Mouse (Mus musculus): ENCODE measurements around the gene Gm49405. TPM values are rescaled to one million over a fixed set of nuclear protein-coding genes. Genes with fewer than 3 reads are reported as not detected.

The Gm49405 gene
- total RNA-seq, 2 experiments from 2014 or later, result 1.1 TPM

DNA sequence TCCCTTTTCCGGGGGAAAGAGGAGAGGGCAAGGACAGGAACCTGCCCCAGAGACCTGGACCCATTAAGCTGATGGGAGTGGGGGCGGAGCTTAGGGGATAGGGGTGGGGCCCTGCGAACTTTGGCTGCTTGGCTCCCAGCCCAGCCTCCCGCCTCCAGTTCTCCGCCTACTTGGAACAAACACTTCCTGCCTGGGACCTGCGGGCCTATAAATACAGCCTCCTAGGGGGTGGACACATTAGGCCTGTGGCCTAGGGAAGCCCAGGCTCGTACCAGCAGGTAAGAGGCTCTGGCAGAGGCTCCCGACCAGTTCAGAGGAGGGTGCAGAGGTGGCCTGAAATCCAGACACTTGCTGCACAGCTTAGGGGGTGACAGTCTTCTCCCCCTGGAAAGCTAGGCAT, 14.1 kb upstream of the Gm49405 start, which contains the start of gene Acy3:
Gene Acy3 (plus strand): TSS at position 237 of the 400 bp plus-strand sequence.
- DNase-seq (ENCODE audit: low spot score in 2 of 2), result peak; percentile 75 to 79

DNA sequence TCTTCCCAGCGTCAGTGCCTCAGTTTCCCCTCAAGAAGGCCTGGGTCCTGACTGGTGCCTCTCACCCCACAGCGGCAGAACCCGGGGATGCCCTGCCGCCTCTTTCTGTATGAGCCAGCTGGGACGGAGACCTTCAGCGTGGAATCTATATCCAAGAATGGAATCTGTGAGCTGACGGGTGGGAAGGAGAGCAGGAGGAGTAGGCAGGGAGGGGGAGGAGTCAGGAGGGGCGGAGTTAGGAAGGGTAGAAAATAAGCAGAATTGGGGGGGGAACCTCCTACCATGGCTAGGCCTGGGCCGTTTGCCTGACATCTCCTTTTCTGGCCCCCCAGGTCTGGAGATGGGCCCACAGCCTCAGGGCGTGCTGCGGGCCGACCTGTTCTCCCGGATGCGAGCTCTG, 12.4 kb upstream of the Gm49405 start:
- no peak for DNase-seq (ENCODE audit: low spot score in 2 of 2)

DNA sequence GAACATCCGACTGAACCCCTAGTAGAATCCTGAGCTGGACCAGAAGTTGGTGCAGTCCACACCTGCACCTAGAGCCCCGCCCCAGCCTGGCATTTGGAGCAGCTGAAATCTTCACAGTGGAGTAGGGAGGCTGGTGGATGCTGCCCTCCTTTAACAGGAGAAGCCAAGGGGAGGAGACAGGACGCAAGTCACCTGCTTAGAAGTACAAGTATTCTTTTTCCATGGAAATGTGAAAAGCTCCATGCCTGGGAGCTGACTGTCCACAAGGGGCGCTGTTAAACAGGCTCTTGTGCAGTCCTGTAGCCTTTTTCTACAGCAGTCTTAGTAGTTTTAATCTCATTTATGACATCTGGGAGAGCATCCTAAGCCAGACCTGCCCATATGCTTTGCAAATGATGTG, 11.7 kb upstream of the Gm49405 start:
- no peak for DNase-seq (ENCODE audit: low spot score in 2 of 2)

DNA sequence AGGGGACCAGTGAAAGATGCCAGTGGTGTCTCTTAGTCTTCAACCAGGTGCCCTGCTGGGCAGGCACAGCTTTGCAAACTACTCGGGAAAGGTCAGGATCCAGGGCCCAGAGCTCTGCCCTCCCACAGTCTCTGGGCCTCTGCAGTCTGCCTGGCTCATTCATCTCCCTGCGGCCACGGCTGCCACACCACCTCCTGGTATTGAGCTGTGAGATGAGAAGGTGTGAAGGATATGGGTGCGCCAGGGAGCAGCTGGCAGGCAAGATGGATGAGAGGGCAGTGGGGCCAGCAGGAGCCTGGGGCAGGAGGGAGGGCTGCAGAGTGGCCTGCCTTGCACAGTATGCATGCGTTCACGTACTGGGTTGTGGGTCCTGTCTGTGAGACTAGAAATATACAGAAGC, 9.6 kb upstream of the Gm49405 start:
- DNase-seq (ENCODE audit: low spot score in 2 of 2), result no peak

DNA sequence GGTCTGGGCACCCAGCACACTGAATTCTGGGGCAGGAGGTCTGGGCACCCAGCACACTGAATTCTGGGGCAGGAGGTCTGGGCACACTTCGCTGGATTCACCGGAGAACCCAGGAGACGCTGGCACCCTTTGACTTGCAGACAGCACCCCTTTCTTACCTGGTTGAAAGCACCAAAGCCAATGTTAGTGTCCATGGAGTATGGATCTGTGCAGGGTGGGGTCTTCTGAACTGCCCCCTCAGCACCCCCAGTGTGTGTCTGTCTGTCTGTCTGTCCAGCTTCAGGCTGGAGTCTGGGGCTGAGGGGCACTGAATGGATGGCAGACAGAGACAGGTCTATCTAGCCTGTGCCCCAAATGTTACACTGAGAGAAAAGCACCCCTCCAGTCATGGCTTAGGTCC, 8.9 kb upstream of the Gm49405 start:
- DNase-seq (ENCODE audit: low spot score in 2 of 2), result no peak

DNA sequence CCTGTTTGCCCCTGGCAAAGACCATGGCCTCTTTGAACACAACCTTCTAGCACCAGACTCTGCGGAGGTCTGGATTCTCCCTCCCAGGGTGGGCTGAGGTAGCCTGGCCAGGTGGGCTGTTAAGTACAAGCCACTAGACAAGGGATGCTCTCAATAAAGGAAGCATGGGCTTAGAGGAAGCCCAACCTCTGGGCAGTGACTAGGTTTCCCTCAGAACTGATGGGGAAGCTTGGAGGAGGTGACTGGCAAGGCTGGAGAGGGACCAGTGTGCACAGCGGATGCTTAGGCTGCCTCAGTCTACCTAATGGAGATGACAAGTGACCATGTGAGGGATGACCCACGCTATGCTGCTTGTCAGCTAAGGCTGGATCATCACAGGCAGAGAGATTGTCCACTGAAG, 8.5 kb upstream of the Gm49405 start:
- DNase-seq (ENCODE audit: low spot score in 2 of 2), result no peak

DNA sequence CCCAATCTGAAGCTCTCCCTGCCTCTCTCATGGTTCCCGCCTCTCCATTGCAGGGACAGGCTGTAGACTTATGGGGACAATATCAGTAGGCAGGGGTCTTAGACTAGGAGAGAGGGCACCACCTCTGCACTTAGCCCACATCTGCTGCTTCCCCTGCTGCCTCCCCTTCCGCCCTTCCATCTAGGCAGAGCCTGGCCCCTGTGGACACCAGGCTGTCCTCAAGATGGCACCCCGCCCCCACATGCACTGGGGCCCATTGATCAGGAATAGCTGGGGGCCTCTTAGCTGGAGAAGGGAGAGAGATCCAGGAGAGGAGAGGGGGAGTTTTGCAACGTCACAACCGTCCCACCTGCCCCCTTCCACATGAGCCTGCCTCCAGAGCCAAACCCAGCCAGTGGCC, 8.0 kb upstream of the Gm49405 start, which contains the start of gene Tbx10:
Gene Tbx10 (plus strand): TSS at position 337 of the 400 bp plus-strand sequence.
- DNase-seq (ENCODE audit: low spot score in 2 of 2), result no peak

DNA sequence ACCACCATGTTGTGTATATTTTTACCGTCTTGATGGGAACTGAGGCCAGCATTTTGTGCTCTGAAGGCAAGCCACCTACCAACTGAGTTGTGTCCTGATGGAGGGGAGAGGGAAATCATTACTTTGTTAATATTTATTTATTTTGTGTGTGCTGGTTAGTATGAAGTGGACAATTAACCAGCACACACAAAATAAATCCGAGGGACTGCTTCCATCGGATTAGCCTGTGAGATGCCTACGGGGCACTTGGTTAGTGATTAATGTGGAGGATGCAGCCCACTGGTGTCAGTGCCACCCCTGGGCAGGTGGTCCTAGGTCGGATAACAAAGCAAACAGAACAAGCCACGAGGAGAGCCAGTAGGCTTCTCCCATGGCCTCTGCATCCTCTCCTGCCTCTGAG, 5.5 kb upstream of the Gm49405 start:
- DNase-seq (ENCODE audit: low spot score in 2 of 2), result no peak

DNA sequence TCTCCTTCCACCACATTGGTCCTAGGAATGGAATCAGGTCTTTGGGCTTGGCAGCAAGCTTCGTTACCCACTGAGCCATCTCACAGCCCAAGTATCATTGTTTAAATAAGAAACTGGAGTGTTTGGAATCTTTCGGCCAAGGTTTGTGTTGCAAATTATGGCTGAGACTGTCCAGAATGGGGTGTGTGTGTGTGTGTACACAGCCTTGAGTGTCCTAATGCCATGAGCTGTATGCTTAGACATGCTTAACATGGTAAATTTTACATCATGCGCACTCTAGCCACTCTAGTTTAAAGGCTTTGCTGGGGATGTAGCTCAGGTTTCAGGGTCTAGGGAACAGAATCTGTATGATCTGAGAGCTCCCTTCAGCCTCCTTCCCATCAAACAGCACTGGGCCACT, 4.9 kb upstream of the Gm49405 start:
- DNase-seq (ENCODE audit: low spot score in 2 of 2), result no peak

DNA sequence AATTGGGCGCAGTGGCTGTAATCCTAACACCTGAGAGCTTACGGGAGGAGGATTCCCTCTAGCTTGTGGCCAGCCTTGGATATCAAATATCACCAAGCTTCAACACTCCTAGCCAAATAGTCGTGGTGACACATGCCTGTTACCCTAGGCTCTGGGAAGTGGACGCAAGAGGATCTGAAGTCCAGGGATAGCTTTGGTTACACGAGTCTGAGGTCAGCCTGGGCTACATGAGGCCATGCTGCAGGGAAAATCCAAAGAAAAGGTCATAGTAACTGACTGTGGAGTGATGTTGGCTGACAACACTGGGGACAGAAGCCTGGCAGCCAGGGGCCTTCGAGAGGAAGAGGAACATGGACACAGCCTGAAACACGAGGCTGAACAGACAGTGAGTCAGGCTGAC, 4.3 kb upstream of the Gm49405 start:
- no peak for DNase-seq (ENCODE audit: low spot score in 2 of 2)

DNA sequence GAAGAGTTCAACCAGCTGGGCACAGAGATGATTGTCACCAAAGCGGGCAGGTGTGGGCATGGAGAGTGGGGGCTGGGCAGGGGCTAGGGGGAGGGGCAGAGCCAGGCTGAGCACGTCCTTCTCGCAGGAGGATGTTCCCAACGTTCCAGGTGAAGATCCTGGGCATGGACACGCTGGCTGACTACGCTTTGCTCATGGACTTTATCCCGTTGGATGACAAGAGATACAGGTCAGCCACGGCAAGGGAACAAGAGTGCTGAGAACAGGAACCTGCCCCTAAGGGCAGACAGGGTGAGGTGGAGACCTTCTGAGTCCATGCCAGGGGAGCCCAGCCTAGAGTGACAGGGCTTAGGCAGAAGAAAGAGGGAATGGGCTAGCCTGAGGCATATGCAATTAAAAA, 3.7 kb upstream of the Gm49405 start:
- DNase-seq (ENCODE audit: low spot score in 2 of 2), result no peak

DNA sequence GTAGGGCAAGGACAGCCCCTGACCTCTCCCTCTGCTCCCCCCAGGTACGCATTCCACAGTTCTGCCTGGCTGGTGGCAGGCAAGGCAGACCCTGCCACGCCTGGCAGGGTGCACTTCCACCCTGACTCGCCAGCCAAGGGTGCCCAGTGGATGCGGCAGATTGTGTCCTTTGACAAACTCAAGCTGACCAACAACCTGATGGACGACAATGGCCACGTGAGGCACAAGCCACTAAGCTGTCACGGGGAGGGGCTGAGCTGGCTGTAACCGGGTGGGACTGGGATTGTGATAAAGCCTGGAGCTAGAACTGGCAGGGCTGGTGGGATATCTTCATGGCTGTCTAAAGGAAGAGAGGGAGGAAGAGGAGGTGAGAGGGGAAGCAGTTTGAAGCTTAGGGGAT, 3.2 kb upstream of the Gm49405 start:
- no peak for DNase-seq (ENCODE audit: low spot score in 2 of 2)

DNA sequence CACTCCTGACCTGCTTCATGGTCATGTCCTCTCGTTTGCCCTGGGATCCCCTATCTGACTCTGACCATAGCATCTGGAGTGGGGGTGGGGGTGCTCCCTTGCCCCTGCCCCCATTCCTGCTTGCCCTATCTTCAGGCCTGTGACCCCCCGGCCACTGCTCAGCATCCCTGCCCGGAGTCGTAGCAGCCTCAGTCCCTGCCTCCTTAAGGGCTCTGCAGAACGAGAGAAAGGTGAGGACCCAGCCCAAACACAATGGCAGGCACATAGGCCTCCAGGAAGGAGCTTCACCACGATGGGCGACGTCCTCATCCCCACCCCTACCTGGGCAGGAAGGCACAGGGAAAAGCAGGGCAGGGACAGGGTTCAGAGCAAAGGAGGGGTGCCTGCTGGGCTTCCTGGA, 2.1 kb upstream of the Gm49405 start:
- DNase-seq (ENCODE audit: low spot score in 2 of 2), result no peak

DNA sequence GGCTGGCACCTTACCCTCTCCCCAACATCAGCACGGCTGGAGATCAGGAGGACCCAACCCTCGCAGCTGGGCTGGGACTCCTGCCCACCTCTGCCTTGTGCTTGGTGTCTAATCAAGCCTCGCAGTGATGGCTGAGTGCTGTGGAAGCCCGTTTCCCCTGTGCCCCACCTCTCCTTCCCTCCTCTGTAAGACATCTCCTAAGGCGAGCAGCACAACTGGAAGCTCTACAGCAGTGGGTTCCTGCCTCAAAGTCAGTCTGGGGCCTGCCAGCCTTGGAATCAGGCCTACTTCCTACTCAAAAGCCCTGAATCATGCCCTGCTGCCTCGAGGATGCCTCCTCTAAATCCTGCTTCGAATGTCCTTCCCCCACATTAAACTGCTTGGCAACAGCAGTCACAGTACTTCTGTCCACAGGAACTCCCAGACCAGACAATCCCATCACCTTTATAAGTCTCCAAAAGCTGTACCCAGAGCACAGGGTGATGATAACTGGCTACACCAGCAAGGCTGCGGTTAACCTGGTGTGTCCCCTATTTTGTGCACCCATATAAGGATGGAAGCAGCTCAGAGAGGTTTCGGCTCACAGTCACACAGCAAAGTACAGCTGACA, 1.2 kb upstream of the Gm49405 start:
- no peak for DNase-seq (ENCODE audit: low spot score in 2 of 2)

DNA sequence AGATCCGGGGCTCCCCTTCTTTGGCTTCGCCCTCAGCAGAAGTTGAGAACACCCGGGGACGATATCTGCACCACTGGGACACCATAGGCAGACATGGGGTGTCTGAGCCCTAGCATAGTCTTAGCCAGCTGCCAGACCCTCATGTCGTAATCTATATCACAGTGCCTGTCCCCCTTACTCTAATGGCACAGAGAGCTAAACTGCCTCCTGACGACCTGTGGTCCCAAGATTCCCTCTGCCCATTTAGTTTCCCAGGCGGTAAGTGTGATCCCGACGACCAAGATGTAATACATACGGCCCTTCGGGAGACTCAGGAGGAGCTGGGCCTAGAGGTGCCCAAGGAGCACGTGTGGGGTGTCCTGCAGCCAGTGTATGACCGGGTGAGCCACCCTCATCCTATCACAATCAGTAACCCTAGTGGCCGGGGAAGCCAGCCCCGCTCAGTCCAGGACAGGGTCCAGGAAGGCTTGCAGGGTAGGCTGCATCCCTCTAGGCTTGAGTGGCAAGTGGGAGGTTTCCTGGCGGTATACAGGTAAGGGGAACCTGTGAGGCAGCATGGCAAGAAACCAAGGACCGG, 611 bp downstream of the Gm49405 start:
- no peak for DNase-seq (ENCODE audit: low spot score in 2 of 2)

DNA sequence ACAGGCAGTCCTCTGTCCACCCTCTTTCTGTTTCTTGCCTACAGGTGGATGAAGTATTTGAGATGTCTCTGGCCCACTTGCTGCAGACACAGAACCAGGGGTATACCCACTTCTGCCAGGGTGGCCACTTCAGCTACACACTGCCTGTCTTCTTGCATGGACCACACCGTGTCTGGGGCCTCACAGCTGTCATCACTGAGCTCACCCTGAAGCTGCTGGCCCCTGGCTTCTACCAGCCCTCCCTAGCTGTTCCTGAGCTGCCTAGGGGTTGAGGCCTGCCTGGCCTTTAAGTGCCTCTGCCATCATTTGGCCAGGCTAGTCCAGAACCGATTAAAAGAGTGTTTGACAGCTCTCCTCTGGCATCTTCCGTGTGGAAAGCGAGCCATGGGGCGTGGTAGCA, 1.3 kb downstream of the Gm49405 start:
- no peak for DNase-seq (ENCODE audit: low spot score in 2 of 2)

DNA sequence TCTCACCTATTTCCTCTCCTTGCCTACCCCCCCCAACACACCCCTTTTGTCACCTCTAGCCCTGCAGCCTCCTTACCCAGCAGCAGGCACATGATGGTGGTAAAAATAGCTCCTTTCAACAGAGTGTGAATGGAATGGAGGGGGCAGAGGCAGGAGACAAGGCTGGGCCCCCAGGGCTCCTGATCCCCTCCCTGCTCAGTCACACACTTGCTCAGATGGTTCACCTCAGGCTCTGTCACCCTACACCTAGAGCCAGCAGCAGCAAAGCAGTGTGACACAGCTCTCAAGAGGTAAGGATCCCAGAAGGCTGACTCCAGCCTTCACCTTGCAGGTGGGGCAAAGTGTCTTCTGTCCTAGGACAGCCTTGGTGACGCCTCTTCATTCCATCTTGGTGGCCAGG, 2.7 kb downstream of the Gm49405 start, which contains the start of gene Doc2g:
Gene Doc2g (plus strand): TSS at position 202 of the 400 bp plus-strand sequence.
- DNase-seq (ENCODE audit: low spot score in 2 of 2), result no peak

DNA sequence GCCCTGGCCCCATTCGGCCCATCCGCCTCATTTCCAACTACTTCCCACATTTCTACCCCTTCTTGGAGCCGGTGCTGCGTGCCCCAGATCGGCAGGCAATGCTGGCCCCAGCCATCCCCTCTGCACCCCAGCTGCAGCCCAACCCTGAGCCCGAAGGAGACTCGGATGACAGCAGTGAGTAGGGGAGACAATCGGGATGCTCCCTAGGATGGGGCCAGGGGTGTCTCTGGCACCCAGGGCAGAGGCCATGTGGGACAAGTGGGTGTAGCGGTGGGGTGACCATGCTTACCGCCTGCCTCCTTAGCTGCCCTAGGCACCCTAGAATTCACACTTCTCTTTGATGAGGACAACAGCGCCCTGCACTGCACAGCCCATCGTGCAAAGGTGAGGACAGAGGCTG, 3.2 kb downstream of the Gm49405 start:
- no peak for DNase-seq (ENCODE audit: low spot score in 2 of 2)

DNA sequence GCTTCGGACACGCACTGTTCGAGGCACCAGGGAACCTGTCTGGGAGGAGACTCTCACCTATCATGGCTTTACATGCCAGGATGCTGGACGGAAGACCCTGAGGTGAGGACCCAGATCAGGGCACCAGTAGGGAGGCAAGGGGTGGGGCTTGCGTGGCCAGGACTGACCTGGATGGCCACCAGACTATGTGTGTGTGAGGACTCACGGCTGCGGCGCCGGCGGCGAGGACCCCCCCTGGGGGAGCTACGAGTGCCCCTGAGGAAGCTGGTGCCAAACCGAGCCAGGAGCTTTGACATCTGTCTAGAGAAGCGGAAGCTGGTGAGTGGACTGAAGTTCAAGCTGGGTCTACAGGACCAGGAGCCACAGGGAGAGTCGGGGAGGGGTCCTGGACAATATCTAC, 3.9 kb downstream of the Gm49405 start:
- no peak for DNase-seq (ENCODE audit: low spot score in 2 of 2)

DNA sequence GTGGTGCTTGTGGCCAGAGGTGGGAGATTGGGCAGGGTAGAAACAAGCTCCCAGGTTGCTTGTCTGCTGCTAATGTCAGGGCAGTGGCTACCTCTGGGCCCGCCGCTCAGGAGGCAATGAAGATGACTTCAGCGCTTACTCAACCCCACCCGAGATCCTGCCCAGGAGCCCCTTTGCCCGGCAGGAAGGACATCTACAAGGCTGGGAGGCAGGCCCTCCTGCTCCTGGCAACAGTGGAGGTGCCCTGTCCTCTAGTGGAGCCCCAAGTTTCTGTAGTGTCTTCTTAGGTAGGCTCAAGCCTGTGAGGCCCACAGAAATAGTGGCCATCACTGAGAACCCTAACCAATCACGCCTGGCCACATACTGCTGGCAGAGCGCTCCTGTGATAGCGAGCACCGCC, 4.7 kb downstream of the Gm49405 start:
- no peak for DNase-seq (ENCODE audit: low spot score in 2 of 2)

DNA sequence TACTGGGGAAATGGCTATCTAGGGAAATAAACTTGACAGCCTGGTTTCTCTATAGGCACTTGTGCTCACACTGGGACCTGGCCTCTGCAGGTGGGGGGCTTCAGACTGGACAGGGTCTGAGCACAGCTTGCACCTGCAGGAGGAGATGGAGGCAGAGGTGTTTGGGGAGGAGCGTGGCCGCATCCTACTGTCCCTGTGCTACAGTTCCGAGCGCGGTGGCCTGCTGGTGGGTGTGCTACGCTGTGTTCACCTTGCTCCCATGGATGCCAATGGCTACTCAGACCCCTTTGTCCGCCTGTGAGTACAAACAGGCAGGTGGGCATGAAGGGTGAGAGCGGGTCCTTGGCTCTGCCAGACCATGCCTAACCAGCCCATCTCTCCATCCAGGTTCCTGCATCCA, 5.5 kb downstream of the Gm49405 start:
- no peak for DNase-seq (ENCODE audit: low spot score in 2 of 2)

DNA sequence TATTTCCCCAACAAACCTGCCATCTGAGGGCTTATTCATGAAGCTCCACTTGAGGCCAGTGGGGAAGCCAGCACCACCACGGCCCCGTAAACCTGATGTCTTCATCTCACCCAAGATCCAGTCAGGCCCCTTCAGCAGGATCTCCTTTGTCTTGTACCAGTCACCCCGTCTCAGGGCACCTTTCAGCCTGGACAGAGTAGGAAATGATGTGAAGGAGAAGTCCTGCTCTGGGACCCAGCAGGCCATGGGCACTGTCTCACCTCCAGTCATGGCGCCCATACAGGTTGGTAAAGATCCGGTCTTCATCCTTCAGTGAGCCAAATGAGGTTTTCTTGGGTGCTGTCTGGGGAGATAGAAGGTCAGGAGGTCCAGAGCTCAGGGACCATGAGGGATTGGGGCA, 10.7 kb downstream of the Gm49405 start:
- no peak for DNase-seq (ENCODE audit: low spot score in 2 of 2)

DNA sequence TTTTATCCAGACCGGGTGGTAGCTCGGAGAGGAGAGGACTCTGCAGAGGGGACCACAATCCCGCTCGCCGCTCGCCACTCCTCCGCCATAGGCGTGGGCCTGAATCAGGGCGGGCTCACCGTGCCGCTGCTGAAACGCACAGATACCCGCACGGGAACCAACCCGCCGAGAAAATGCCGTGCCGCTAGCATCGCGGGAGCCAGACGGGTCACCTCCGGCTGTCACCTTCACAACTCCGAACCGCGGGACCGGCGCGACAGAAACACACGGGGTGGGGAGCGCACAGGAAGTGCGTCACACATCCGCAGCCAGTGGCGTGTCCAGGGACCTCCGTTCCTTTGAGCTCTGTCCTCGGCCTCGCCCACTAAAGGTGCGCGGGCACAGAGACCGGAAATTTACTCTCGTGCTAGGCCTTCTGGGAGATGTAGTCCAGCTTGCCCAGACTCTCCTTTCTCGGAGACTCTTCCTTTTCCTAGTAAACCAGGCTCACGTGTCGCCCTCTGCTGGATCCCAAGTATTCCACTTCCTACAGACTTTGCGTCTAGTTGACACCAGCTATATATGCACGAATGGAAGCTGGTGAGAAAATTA, 12.1 kb downstream of the Gm49405 start, which contains the start of gene Ndufv1:
Gene Ndufv1 (minus strand): TSS at position 375 of the 591 bp plus-strand sequence.
- peak; percentile 87 for DNase-seq (ENCODE audit: low spot score in 2 of 2)
